15 mouse cellular contexts compared by ENCODE assay signal in genomic region chr14:62939435-62939834, GRCm38 (mm10). TPM values are rescaled to one million over a fixed set of nuclear protein-coding genes. Genes with fewer than 3 reads are reported as not detected.
DNase-seq lines count a peak whose midpoint lies in the region; ATAC-seq and TF ChIP-seq lines count a peak whose summit lies in the region.
"Had no signal": no experiment of that assay in that cellular context is flagged by ENCODE, and none has a peak within 500 bp of the region (broad histone marks: within the 10 kb centered on the region; RNA-seq: fewer than 3 reads in every experiment).

No protein-coding gene starts in this region.

- H3K36me3 ChIP-seq in liver, adult 2 months (ENCODE audit: control insufficient read depth, insufficient read depth, low read length): peaks cover 16% of the 10 kb centered on the region; the same call in 1 of the 2 replicates
- H3K36me3 ChIP-seq in liver, embryonic 11.5 days (ENCODE audit: control insufficient read depth, insufficient read depth, low read length): peaks cover 3% of the 10 kb centered on the region; the same call in 1 of the 2 replicates
- peaks cover 11% of the 10 kb centered on the region; the same call in 1 of the 2 replicates for H3K36me3 ChIP-seq in neural tube, embryonic 15.5 days
- H3K36me3 ChIP-seq in kidney, embryonic 14.5 days (ENCODE audit: control insufficient read depth, insufficient read depth, low read length): peaks cover 8% of the 10 kb centered on the region; the same call in 1 of the 2 replicates

- 98% methylated on average over 3 of the region's 3 CpGs for WGBS in liver, adult 2 months
- 86% methylated on average over 3 of the region's 3 CpGs for WGBS in liver, embryonic 11.5 days
- 84% methylated on average over 3 of the region's 3 CpGs for WGBS in bone marrow, adult 2 months
- 95% methylated on average over 3 of the region's 3 CpGs for WGBS in neural tube, embryonic 15.5 days
- 92% methylated on average over 3 of the region's 3 CpGs for WGBS in kidney, embryonic 14.5 days

- peak; percentile 52 for TF ChIP-seq CTCF in liver, adult 2 months (IDR thresholded peaks at IDR 0.05; ENCODE audit: low read depth, low read length)
- TF ChIP-seq CTCF in bone marrow, adult 2 months (IDR thresholded peaks at IDR 0.05; ENCODE audit: control insufficient read depth, insufficient read depth, low read length): peak; percentile 46

- H3K9ac ChIP-seq in liver, adult 2 months (ENCODE audit: low read depth, low read length): no peak overlapping the region
- no peak overlapping the region for H3K9ac ChIP-seq in liver, embryonic 11.5 days (ENCODE audit: low read depth, low read length)
- no peak overlapping the region for H3K9ac ChIP-seq in neural tube, embryonic 15.5 days (replicated peaks)
- no peak overlapping the region for H3K9ac ChIP-seq in kidney, embryonic 14.5 days (ENCODE audit: low read depth, low read length)
- H3K9ac ChIP-seq: heart, embryonic 15.5 days had no signal

- H3K4me2 ChIP-seq in liver, embryonic 11.5 days: no peak overlapping the region
- no peak overlapping the region for H3K4me2 ChIP-seq in neural tube, embryonic 15.5 days
- H3K4me2 ChIP-seq in kidney, embryonic 14.5 days (replicated peaks; ENCODE audit: low read depth, low read length): no peak overlapping the region
- H3K4me2 ChIP-seq: heart, embryonic 15.5 days had no signal

- no peaks in the 10 kb centered on the region for H3K79me2 ChIP-seq in liver, adult 2 months (ENCODE audit: control insufficient read depth, insufficient read depth, low read length)

- TF ChIP-seq POLR2A in liver, adult 2 months (IDR thresholded peaks at IDR 0.05; ENCODE audit: extremely low read depth, insufficient read depth, low read length): no peak
- TF ChIP-seq POLR2A in bone marrow, adult 2 months (IDR thresholded peaks at IDR 0.05; ENCODE audit: borderline replicate concordance, control insufficient read depth, low read depth, low read length): no peak

- peak; percentile 49 for DNase-seq in CD4-positive, CD25-positive, alpha-beta regulatory T cell, adult 2 months (ENCODE audit: low read depth, low spot score)
- DNase-seq in liver, adult 2 months (ENCODE audit: extremely low read depth, low read depth, low spot score): no peak
- no peak for DNase-seq in liver, embryonic 11.5 days (ENCODE audit: low spot score)
- peak; percentile 38 to 44 for DNase-seq in B cell, adult 2 months
- DNase-seq: adrenal gland, adult 2 months; cerebellum, postnatal 36 days; right cerebral cortex, postnatal 4 days had no signal

- ATAC-seq in CD4-positive, CD25-positive, alpha-beta regulatory T cell, adult 4 months: no peak
- ATAC-seq in liver, embryonic 11.5 days (replicated peaks; ENCODE audit: low FRiP score): no peak
- no peak for ATAC-seq in neural tube, embryonic 15.5 days (ENCODE audit: low FRiP score)
- no peak for ATAC-seq in kidney, embryonic 14.5 days (ENCODE audit: low FRiP score, low TSS enrichment)

- no peaks in the 10 kb centered on the region for H3K4me1 ChIP-seq in liver, adult 2 months (ENCODE audit: control insufficient read depth, insufficient read depth, low read length)
- H3K4me1 ChIP-seq in liver, embryonic 11.5 days (replicated peaks; ENCODE audit: control insufficient read depth, insufficient read depth, low read length): no peaks in the 10 kb centered on the region
- no peaks in the 10 kb centered on the region; the same call in 1 of the 2 replicates for H3K4me1 ChIP-seq in bone marrow, adult 2 months (ENCODE audit: control insufficient read depth, insufficient read depth, low read length)
- peaks cover 6% of the 10 kb centered on the region; the same call in 1 of the 2 replicates for H3K4me1 ChIP-seq in neural tube, embryonic 15.5 days
- H3K4me1 ChIP-seq in kidney, embryonic 14.5 days (ENCODE audit: control insufficient read depth, insufficient read depth, low read length): no peaks in the 10 kb centered on the region

- H3K4me3 ChIP-seq in liver, adult 2 months (ENCODE audit: insufficient read depth, low read depth, low read length): no peak overlapping the region
- no peak overlapping the region for H3K4me3 ChIP-seq in liver, embryonic 11.5 days (ENCODE audit: low read depth, low read length)
- no peak overlapping the region for H3K4me3 ChIP-seq in bone marrow, adult 2 months (replicated peaks; ENCODE audit: control insufficient read depth, low read depth, low read length)
- no peak overlapping the region for H3K4me3 ChIP-seq in neural tube, embryonic 15.5 days (replicated peaks)
- no peak overlapping the region for H3K4me3 ChIP-seq in kidney, embryonic 14.5 days (ENCODE audit: low read length)
- H3K4me3 ChIP-seq: heart, embryonic 15.5 days; megakaryocyte, embryonic 14.5 days had no signal

- no peaks in the 10 kb centered on the region for H3K9me3 ChIP-seq in liver, embryonic 11.5 days (ENCODE audit: control insufficient read depth, low read length)
- no peaks in the 10 kb centered on the region for H3K9me3 ChIP-seq in neural tube, embryonic 15.5 days (replicated peaks)
- no peaks in the 10 kb centered on the region; the same call in 1 of the 2 replicates for H3K9me3 ChIP-seq in kidney, embryonic 14.5 days (ENCODE audit: control insufficient read depth, low read length)
- H3K9me3 ChIP-seq: heart, embryonic 15.5 days had no signal

- no peak overlapping the region for H3K27ac ChIP-seq in liver, adult 2 months (replicated peaks; ENCODE audit: insufficient read depth, low read depth, low read length)
- H3K27ac ChIP-seq in liver, embryonic 11.5 days (ENCODE audit: low read depth, low read length): no peak overlapping the region
- no peak overlapping the region for H3K27ac ChIP-seq in bone marrow, adult 2 months (ENCODE audit: control insufficient read depth, insufficient read depth, low read depth, low read length, poor library complexity)
- no peak overlapping the region for H3K27ac ChIP-seq in neural tube, embryonic 15.5 days (replicated peaks)
- no peak overlapping the region for H3K27ac ChIP-seq in kidney, embryonic 14.5 days (ENCODE audit: low read depth, low read length)
- H3K27ac ChIP-seq: heart, embryonic 15.5 days had no signal

- H3K27me3 ChIP-seq in liver, adult 2 months (ENCODE audit: control insufficient read depth, insufficient read depth, low read length): no peaks in the 10 kb centered on the region
- H3K27me3 ChIP-seq in liver, embryonic 11.5 days (replicated peaks; ENCODE audit: control insufficient read depth, insufficient read depth, low read length): no peaks in the 10 kb centered on the region
- H3K27me3 ChIP-seq in neural tube, embryonic 15.5 days (replicated peaks): no peaks in the 10 kb centered on the region
- H3K27me3 ChIP-seq in kidney, embryonic 14.5 days (ENCODE audit: control insufficient read depth, insufficient read depth, low read length): no peaks in the 10 kb centered on the region
- H3K27me3 ChIP-seq: heart, embryonic 15.5 days had no signal

RNA-seq across cellular contexts. Expression of gene Defb48, which starts 44.9 kb away (rescaled TPM):
- polyA plus RNA-seq in CD4-positive, CD25-positive, alpha-beta regulatory T cell, adult 4 months (2017; shearing (Covaris generic)): not detected
- not detected in 2 replicates for total RNA-seq in liver, adult 2 months (2014; rRNA removed)
- not detected in 2 replicates for polyA plus RNA-seq in liver, adult 2 months (2012; rRNA removed)
- polyA plus RNA-seq in liver, embryonic 11.5 days (2014; fragmentation: Nextera tagmentation; extraction: Ambion mirVana): not detected in 2 replicates
- polyA plus RNA-seq in bone marrow, adult 2 months (2011; ENCODE audit: insufficient read depth, insufficient read length, low replicate concordance, missing spikeins): not detected in 2 replicates
- not detected in 2 replicates for polyA plus RNA-seq in neural tube, embryonic 15.5 days (2015; fragmentation: Nextera tagmentation; extraction: Ambion mirVana)
- not detected in 2 replicates for polyA plus RNA-seq in kidney, embryonic 14.5 days (2014; fragmentation: Nextera tagmentation; extraction: Ambion mirVana)
- total RNA-seq: adrenal gland, adult 2 months had no signal
- polyA plus RNA-seq: adrenal gland, adult 2 months; heart, embryonic 15.5 days; limb, embryonic 11.5 days; neural tube, embryonic 14.5 days had no signal

RNA-seq across cellular contexts. Expression of gene Defb47, which starts 58.4 kb away (rescaled TPM):
- not detected for polyA plus RNA-seq in CD4-positive, CD25-positive, alpha-beta regulatory T cell, adult 4 months (2017; shearing (Covaris generic))
- total RNA-seq in liver, adult 2 months (2014; rRNA removed): not detected in 2 replicates
- polyA plus RNA-seq in liver, adult 2 months (2012; rRNA removed): not detected in 2 replicates
- polyA plus RNA-seq in liver, embryonic 11.5 days (2014; fragmentation: Nextera tagmentation; extraction: Ambion mirVana): not detected in 2 replicates
- not detected in 2 replicates for polyA plus RNA-seq in bone marrow, adult 2 months (2011; ENCODE audit: insufficient read depth, insufficient read length, low replicate concordance, missing spikeins)
- polyA plus RNA-seq in neural tube, embryonic 15.5 days (2015; fragmentation: Nextera tagmentation; extraction: Ambion mirVana): not detected in 2 replicates
- polyA plus RNA-seq in kidney, embryonic 14.5 days (2014; fragmentation: Nextera tagmentation; extraction: Ambion mirVana): not detected in 2 replicates
- total RNA-seq: adrenal gland, adult 2 months had no signal
- polyA plus RNA-seq: adrenal gland, adult 2 months; heart, embryonic 15.5 days; limb, embryonic 11.5 days; neural tube, embryonic 14.5 days had no signal

Comparison
In these comparisons a context has a peak if more than half of its experiments do, and no peak if none do; other contexts are left out.
1. DNase-seq: peak in CD4-positive, CD25-positive, alpha-beta regulatory T cell, adult 2 months (single experiment) and B cell, adult 2 months (2 of 2); none in liver, adult 2 months (single experiment) and liver, embryonic 11.5 days (single experiment).